Mouse (Mus musculus): ENCODE data around the gene Riok1.

GRCm38 (mm10) chr13:37989701-37990100, 47.1 kb upstream of the Riok1 start:
- TF ChIP-seq GATA1 (IDR thresholded peaks at IDR 0.05; ENCODE audit: borderline replicate concordance, low read length) = no peak
- TF ChIP-seq FLI1 (IDR thresholded peaks at IDR 0.05; ENCODE audit: low read length) = no peak
